Mouse (Mus musculus): ENCODE measurements around the gene 1700013G24Rik.
A peak's percentile ranks its signal among the peaks of the same experiment; 100 is the strongest.

Gene 1700013G24Rik

DNA sequence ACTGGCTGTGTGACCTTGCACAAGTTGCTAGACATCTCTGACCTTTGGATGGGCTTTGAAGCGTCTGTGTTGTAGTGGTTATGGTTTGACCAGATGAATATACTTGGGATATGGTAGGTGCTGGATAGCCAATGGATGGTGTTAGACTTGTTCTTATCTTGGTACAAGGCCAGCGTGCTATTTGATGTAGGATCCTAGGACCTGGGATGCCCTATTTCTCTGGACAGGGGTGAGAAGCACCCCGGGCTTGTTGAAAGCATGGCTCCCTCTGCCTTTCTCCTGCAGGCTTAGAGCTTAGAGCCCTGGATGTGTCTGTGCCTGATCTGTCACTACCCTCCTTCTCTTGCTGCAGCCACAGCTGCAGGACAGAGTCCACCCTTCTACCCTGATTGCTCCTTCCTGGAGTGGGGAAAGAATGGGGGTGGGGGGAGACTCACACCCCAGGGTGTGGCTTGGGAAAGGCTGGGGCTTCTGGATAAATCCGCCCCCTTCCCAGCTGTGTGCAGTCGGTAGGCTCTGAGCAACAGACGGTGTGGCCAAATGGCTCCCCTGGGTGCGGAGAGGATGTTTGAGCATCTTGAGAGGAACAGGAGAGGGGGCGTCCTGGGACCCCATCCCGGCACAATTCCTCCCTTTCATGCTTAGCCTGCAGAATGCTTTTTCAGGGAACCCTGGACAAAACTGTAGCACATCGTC is 23.1 kb downstream of the 1700013G24Rik start:
- no peak for DNase-seq (ENCODE audit: extremely low read depth, low read depth)

DNA sequence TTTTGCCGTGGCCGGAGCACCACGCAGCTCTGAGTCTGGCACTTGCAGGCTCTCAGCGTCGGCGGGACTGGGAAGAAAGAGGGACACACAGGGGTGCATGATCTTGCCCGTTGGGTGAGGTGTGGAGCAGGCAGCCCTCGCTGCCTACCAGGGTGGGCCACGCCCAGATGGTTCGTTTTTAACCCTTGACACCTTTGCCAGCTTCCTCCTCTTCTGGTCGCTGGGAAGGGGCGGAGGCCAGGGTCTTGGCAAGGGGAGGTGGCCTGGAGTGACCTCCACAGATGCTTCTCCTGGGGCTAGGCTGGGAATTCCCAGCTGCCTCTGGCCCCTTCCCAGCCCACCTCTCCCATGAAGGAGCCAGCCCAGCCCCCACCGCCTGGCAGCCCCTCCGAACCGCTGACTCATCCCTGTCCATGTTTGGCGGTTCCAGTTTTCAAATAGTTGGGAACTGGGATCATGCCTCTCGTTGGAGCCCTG is 23.7 kb downstream of the 1700013G24Rik start:
- DNase-seq (ENCODE audit: extremely low read depth, low read depth) = no peak

DNA sequence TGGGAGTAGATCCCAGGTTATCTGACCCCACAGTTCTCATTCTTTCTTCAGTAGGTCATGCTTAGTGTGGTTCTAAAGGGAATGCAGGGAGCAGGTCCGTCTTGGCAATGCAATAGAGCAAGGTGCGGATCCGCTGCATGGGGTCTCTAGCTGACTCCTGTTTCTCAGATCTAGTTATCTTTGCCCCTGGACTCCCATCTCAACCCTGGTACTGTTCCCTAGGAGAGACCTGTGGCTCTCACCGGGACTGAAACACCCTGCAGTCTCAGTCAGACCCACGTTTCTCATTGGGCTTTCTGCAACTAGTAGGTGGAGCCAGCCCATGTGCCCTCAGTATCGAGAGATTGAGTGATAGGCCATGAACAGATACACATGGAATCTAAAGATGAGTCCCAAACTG is 24.5 kb downstream of the 1700013G24Rik start:
- DNase-seq (ENCODE audit: extremely low read depth, low read depth) = no peak

DNA sequence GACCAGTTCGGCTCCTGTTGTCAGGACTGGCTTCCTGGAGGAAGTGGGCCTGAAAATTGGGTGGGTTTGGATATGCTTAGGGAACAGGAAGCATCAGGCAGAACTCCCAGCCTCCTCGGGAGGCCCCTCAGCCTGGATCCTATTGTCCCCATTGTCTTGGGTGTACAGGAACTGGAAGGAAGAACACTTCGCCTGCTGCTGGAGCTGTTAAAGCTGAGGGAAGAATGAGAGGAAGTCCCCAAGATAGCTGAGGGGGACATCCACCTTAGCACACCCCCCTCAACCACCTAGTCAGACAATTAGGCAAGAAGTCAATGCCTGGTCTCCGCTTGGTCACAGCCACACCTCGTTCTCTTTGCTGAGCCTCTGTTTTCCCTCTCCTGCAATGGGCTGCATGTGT is 25.2 kb downstream of the 1700013G24Rik start:
- DNase-seq (ENCODE audit: extremely low read depth, low read depth) = no peak

DNA sequence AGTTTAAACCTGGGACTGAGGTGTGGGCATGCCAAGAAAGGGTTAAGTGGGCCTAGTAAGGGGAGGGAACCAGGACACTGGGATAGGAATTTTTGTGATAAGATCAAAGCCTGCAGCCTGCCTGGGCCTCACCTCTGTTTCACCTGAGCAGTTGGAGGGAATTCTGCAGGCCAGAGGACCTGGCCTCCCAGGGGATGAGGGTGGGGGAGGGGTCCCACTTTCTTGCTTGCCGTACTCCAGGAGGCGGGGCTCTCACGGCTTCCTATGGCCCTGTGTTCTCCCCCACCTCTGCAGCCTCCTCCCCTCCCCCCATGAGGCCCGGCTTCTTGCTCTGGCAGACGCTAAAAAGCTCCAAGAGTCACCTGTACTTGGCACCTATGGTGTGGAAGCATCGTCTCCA is 26.7 kb downstream of the 1700013G24Rik start:
- DNase-seq (ENCODE audit: extremely low read depth, low read depth) = no peak

DNA sequence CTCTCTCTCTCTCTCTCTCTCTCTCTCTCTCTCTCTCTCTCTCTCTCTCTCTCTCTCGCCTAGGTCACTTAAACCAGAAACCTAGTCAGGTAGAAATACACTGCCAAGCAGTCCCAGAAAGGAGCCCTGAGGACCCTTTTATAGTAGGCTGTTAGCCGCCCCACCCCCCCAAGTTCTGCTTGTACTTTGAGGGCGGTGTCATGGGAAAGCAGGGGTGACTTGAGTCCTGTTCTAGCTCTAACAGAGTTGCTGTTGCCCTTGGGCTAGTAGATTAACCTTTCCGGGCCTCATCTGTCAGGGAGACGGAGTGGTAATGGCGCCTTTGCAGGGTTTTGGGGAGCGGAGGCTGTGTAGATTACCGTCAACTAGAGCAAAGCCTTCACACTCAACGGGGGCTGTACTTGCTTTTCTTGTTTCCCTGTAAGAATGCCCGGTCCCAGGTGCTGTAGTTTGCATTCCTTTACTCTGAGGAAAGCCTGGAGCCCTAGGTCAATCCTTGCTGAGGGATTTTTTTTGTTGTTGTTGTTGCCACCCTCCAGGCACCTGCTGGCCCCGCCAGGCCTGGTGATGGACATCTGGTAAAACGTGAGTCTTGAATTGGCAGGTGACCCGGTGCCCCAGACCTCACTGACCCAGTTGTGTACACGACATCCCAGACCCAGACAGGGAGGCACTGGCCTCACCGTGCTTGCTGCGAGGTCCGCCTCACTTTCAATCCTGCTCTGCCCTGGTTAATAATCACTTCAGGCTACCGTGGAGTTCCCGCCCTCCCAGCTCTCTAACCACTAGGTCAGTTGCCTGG is 27.3 kb downstream of the 1700013G24Rik start:
- DNase-seq (ENCODE audit: extremely low read depth, low read depth) = no peak

DNA sequence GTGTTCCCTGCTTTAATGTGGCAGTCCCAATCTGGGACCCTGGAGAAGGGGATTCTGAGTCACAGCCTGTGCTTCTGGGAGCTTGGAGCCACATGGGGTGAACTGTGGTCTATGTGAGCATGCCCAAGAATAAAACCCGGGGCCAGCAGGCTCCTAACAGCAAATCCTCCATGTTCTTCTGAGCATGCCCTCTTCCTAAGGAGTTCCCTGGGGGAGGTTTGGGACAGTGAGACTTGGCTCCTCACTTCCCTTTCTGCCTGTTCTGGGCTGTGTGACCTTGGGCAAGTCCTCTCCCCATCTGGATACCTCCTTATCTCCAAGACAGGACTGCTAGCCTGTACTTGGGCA is 27.9 kb downstream of the 1700013G24Rik start:
- no peak for DNase-seq (ENCODE audit: extremely low read depth, low read depth)

DNA sequence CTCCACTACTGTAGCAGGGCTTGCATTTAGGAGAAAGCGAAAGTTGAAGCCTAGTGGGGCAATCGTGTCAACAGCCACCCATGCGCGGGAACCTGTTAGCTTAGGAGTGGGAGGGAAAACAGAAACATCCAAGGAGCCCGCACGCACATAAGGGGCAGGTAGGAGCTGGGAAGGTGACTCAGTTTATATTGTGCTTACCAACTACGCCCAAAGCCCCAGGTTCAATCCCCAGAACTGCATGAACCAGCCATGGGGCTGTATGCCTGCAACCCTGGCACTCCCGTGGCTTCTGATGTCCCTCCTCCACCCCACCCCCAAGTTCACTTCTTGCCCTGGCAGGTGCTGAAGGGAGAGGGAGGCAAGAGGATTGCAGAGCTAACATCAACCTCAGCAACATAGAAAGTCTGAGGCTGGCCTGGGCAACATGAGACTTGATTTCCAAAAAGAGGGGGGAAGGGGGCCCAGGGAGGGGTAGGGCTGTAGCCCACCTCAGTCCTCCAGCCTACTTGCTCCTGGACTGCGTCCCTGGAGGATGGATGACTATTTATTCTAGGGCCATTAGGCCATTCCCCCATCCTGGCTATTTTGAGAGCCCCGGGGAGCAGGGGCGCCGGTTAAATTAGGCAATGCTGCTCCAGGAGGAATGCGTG is 28.4 kb downstream of the 1700013G24Rik start:
- no peak for DNase-seq (ENCODE audit: extremely low read depth, low read depth)

DNA sequence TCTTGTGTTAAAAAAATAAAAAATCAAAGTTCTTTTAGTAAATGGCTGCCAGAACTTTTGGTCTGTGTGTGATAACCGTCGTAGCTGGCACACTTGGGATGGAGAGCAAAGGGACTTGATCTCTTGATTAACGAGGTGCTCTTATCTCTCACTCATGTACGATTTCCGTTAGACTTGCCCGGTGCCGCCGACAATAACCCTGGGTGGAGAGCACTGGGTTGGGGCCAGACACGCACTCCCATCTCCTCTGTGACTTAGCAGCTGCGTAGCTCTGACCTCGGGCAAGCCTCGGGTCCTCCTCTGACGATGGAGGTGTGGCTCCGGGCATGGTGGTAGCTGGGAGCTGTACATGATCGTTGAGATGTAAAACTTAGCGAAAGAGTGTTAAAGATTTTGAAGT is 30.8 kb downstream of the 1700013G24Rik start:
- DNase-seq (ENCODE audit: extremely low read depth, low read depth) = peak; percentile 27

DNA sequence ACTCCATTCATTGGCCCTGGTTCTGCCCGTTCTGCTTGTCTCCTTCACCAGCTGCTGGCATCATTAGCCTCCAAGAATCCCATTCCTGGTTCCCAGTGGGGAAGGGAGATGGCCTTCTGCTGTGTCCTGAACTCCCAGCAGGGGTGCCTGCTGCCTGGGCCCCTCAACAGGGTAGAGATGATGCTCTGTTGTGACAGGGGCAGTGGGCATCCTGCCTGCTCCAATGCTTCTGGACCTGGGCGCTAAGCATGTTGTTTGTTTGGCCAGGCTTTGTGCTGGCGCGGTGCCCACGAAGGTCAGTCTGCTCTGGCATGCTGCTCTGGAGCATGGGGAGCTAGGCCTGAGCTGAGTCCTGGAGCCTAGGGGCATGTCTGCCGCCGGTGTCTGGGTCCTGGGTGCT is 31.5 kb downstream of the 1700013G24Rik start:
- DNase-seq (ENCODE audit: extremely low read depth, low read depth) = no peak

DNA sequence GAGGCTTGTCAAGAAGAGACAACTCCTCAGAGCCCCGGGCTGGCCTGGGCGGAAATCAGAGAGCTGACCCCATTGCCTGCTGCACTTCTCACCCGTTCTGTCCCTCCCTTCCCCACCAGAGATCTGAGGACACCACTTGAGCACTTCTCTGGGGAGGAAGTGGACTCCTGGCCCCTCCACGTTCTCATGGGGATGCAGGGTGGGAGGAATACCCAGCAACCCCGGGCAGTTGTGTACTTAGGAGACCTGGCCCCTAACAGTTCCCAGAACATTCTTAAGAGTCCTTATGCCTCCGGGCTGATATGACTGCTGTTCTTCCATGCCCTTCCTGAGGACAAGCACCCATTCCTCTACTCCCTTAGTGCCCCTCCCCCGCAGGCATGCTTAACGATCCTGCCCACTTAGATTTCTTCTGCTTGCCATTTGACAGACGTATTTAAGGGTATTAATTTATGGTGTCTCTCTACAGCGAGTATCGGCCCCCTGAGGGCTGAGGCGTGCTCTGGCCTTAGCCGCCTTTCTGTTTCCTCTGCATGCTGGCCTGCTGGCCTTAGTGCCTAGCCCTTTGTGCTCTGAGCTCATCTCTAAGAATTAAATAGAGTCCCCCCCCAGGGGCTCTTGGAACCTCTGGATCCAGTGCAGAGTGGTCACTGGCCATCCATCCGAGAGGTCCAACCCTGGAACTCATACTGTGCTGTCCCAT is 32.3 kb downstream of the 1700013G24Rik start:
- DNase-seq (ENCODE audit: extremely low read depth, low read depth) = no peak

DNA sequence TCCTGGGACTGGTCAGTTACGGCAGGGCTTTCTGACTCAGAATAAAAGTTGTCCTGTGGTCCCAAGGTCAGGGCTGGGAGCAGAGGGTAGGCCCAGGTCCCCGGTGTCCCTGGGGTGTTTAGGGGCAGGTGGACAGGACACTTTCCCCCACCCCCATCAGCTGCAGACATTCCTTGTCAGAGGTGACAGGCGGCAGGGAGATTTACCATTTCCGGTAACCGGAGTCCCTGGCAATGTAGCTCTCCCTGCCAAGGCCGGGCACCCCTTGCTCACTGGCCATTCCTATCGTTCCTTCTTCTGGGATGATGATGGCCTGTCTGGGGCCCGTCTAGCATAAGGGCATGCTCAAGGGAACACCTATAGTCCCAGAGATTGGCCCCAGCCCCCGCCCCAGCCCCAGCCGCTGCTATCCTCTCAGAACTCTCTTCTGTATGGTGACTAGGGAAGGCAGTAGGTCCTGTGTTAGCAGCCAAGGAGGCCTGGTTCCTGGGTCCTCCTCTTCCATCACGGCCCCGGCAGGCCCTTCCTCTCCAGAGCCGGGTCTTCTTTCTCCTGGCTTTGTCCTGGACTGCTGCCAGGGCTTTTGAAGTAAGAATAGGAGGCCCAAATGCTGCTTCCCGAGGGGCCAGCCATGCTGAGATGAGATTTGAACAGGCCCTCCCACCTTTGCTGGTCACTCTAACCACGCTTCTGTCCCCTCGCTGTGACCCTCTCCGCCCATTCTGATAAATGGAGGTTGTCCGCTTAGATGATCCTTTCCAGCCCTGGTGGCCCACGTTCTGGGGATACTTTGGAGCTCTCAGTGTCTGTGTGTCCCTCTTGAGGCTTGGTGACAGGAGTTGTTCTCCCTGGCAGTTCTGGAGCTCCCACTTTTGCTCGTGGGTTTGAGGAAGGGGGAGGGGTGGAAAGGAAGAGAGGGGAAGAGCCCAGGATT is 33.3 kb downstream of the 1700013G24Rik start:
- no peak for DNase-seq (ENCODE audit: extremely low read depth, low read depth)

DNA sequence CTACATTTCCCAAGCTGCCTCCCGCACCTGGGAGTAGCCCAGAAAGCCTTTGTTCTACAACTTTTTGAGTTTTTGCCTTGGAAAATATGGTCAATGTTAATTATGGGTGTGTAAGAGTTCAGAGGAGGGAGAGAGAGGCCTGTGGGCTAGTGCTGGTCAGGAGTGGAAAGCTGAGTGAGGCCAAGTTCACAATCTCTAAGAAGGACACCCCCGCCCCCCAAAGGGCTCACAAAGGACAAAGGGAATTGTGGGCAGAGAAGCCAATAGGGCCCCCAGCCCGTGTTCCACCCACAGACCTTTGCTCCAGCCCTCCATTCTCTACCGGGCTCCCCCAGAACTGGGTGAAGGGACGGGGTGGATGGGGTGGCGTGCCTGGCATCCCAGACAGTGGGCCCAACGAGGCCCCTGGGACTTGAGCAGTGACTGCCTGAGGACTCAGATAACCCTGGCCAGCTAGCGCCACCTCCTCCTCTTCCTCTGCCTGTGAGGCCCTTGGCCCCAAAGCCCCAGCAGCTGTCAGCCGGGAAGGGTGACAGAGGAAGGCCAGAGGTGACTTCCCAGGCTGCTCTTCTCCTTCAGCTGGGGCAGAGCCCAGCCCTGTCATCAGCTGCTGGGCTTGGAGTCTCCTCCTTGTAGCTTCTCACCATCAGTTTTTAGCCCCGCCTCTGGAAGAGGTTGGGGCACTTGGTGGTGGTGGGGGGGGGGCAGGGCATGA is 34.4 kb downstream of the 1700013G24Rik start:
- no peak for DNase-seq (ENCODE audit: extremely low read depth, low read depth)

DNA sequence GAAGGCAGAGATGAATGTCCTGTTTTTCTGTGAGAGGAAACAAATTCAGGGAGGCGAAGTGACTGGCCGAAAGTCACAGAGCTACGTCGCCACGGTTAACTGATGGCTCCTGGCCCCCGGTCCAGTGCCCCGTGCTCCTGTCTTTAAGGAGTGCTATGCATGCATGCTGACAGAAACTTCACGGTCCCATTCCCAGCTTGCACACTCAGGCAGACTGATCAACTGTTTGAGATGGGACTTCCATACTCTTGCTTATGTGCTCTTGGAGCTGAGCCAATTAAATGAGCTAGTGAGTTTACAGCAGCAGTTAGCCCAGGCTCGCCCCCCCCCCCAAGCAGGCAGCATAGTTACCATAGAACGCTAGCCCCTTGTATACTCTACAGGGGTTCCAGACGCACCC is 35.0 kb downstream of the 1700013G24Rik start:
- DNase-seq (ENCODE audit: extremely low read depth, low read depth) = no peak

DNA sequence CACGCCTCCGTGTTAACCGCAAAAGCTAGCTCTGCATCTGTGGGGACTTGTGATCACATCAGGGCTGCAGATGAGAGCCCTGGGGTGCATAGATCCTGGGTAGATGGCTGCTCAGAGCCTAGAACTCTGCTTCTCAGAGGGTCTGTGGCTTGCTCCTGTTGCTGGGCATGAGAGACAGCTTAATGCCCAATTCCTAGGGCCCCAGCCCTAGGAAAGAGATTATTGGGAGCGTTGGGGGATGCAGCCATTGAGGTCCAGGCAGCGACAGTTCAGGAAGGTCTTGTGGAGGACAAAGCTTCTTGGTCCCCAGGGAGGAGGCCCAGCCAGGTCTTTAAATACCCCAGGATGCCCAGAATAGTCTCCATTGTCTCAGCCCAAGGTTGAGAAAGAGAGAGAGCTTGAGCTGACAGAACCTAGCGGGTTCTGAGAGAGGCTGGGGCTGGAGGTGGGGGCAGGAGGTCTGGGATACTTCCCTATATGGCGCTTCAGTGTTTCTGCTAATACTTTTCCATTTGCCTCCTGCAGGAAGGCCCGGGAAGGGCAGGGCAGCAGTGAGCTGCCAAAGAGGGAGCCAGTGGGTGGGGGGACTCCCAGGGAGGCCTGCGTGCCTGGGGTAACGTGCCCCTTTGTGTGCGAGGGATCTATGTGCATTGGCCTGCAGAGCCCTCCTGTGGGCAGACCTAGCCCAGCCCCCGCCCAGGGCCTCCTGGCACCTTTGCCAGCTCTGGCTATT is 35.7 kb downstream of the 1700013G24Rik start:
- no peak for DNase-seq (ENCODE audit: extremely low read depth, low read depth)

DNA sequence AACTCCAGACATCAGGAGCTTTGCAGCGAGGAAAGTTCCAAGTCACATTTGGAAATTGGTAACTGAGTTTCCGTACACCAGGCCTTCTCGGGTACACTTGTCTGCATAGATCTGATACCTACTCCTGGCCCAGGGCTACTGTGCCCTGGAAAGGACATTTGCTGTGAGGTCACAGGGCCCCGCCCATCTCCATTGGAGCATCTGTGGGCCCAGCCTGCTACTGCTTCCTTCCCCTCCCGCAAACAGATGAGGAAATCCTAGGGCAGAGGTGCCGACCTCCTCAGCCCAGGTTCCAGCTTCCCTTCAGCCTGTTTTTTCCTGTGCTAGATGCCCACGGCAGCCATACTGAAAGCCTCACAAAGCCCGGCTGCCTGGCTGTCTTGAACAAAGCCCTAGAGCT is 36.9 kb downstream of the 1700013G24Rik start:
- no peak for DNase-seq (ENCODE audit: extremely low read depth, low read depth)

DNA sequence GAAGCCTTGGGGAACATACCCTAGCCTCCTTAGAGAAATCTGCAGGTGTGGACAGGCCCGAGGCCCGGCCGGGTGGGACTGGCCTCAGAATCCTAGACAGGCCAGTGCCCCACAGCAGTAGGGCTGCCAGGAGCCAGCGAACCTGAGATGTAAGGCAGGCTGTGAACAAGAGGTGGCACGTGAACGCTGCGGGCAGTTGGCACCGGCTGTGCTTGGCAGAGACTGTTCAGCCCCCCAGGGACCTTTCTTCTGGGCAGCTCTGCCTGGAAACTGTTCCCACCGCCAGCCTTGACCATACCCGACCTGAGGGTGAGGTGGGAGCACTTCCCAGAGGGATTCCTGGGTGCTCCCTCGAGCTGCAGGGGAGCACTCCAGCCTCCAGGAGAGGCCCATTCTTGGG is 39.5 kb downstream of the 1700013G24Rik start:
- DNase-seq (ENCODE audit: extremely low read depth, low read depth) = no peak

DNA sequence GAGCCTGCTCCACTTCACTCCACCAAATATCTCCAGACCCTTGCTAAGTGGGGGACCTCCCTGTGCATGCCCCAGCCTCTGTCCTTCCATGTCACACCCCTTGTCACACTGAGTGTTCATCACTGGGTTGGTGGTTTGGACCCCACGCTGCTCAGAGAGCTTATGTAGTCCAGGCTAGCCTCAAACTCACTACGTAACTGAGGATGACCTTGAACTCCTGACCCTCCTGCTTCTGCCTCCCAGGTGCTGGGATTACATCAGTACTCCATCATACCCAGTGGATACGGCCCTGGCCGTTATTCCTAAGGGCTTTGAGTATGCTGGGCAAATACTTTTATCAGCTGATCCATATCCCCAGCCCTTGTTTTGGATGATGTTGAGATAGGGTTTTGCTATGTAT is 40.1 kb downstream of the 1700013G24Rik start:
- no peak for DNase-seq (ENCODE audit: extremely low read depth, low read depth)

DNA sequence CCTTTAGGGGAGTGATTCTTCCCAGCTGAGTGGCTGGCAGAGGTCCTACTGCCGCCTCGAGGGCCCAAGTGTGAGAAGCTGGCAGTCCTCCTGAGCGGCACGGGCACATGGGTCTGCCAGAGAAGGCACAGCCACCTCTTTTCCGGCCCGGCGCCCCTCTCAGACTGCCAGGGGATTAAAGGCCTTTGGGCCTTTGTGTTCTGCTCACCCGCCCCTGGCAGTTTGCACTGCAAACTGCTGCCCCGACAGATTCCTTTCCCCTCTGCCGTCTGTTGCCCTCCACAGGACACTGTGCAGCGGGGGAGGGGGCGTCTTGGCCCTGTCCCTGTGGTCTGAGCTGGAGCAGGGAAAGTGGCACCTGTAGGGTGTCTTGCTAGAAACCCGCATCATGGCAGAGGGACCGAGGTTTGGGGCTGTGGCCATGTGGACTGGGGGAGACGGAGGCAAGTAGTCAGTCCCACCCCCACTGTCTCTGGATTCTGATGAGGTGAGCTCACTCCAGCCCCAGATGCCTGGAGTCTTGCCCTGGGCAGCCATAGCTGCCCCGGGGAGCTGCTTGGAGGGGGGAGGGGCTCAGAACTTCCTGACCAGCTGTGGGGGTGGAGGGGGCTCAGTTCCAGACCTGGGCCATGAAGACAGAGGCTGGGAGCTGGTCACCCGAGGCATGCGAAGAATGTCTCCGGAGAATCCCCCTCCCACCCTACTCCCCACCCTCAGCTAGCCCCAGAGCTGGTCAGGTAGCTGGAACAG is 41.8 kb downstream of the 1700013G24Rik start:
- DNase-seq (ENCODE audit: extremely low read depth, low read depth) = no peak
